Mouse (Mus musculus): ENCODE measurements around the gene Tsc22d4.

Gene Tsc22d4

GRCm38 (mm10) chr5:137770709-137771108, 25.2 kb downstream of the Tsc22d4 start:
- DNase-seq, result peak; percentile 16

GRCm38 (mm10) chr5:137772755-137773154, 27.2 kb downstream of the Tsc22d4 start:
- no peak for DNase-seq

DNA sequence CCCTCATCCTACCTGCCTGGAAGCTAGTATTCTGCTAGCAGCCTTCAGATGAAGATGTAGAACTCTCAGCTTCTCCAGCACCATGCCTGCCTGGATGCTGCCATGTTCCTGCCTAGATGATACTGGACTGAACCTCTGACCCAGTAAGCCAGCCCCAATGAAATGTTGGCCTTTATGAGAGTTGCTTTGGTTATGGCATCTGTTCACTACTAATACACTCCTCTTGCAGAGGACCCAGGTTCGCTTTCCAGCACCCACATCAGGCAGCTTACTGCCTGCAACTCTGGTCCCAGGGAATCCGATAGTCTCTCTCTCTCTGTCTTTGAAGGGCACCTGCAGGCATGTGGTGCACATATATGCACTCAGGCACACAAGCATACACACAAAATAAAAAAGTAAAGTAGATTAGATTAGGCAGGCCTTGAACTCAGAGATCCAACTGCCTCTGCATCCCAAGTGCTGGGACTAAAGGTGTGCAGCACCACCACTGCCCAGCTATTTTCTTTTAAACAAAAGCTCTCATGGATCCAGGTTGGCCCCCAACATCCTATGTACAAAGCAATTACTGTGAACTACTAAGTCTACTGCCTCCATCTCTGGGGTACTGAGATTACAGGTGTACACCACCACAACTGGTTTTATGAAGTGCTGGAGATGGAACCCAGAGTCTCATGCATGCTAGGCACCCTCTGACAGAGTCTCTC, 30.2 kb downstream of the Tsc22d4 start:
- no peak for DNase-seq

GRCm38 (mm10) chr5:137776408-137776918, 30.9 kb downstream of the Tsc22d4 start:
- DNase-seq, result peak; percentile 58

GRCm38 (mm10) chr5:137777267-137777845, 31.8 kb downstream of the Tsc22d4 start:
- DNase-seq, result peak; percentile 17

DNA sequence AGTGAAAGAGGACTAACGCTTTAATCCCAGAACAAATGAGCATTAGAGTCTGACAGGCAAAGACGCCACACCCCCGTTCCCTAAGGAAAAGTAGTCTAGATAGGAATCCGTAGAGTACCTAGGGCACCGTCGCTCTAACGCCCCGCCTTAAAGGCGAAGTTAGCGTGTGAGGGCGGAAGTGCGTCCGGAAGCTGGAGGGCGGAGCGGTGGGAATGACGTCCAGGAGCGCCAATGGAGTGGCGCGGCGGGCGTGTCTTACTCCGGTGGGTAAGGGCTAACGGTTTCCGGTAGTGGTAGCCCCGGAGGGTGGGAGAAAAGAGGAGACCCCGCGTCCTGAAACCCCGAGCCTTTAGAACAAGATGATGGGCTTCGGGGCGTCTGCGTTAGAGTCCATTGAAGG, 33.1 kb downstream of the Tsc22d4 start, which contains the start of gene Ppp1r35:
TSS of gene Ppp1r35 (plus strand) at position 215 of the 400 bp plus-strand sequence.
- DNase-seq, result peak; percentile 96

GRCm38 (mm10) chr5:137779053-137779933, 33.8 kb downstream of the Tsc22d4 start:
- peak; percentile 62 for DNase-seq

DNA sequence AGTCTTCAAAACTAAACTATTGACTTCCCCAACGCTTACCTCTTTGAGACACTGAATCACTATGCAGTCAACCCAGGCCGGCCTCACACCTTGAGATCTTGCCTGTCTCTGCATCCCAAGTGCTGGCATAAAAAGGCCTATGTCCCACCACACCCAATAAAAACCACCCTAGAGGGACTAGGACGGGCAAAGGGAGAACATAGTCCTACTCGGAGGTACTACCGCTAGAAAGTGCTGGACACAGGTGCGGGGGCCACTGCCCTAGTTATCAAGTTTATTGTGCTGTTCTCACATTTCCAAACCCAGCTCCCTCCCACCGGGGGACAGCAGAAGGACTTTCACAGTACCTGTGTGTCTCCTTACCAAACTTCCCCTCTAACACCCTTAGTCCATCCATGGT, 36.1 kb downstream of the Tsc22d4 start:
- DNase-seq, result peak; percentile 43

DNA sequence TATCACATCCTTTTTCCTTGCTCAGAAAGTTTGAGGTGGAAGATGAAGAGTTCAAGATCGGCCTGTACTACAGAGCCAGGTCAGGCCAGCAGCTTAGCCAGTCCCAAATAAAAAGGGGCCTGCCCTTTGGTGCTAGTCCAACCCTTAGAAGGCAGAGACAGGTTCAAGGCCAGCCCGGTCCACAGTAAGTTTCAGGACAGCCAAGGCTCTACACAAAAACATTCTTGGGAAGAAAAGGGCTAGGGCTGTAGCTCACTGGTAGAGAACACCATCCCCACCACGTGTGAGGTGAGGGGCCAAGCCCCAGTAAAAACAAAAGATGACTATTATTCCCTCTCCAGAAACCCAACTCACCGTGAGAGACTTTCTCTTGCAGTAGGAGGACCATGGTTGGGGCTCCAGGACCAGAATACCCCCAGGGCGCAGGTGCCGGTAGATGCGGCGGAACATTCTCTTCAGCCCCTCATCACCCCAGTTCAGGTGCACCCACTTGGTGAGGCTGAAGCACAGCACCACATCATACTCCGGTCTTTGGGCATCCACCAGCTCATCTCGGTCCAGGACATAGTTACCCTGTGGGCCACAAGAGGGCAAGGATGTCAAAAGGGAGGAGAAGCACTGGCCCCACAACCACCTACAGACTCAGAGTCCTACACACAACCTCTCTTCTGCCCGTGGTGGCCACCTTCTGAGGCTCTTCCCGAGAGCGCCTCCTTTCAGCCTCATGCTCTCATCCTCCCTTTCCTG, 37.4 kb downstream of the Tsc22d4 start:
- DNase-seq, result peak; percentile 42

GRCm38 (mm10) chr5:137783901-137784540, 38.5 kb downstream of the Tsc22d4 start:
- DNase-seq, result peak; percentile 28

DNA sequence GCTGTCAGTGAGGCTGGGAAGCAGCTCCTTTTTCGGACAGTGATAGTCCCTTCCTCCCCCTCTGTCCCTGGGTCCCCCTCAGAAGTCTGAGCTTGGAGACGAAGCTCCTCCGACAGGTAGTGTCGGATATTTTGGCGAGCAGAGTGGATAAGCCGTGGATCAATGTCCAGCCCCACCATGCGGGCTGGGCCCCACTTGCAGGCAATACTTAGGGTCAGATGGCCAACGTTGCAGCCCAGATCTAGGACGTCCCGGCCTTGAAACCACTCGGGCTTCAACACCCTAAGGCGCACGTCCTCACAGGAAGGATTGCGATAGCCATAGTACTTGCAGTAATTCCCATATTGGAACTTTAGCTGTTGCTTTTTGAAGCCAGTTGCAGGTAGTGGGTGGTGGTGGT, 39.0 kb downstream of the Tsc22d4 start:
- DNase-seq, result peak; percentile 65

DNA sequence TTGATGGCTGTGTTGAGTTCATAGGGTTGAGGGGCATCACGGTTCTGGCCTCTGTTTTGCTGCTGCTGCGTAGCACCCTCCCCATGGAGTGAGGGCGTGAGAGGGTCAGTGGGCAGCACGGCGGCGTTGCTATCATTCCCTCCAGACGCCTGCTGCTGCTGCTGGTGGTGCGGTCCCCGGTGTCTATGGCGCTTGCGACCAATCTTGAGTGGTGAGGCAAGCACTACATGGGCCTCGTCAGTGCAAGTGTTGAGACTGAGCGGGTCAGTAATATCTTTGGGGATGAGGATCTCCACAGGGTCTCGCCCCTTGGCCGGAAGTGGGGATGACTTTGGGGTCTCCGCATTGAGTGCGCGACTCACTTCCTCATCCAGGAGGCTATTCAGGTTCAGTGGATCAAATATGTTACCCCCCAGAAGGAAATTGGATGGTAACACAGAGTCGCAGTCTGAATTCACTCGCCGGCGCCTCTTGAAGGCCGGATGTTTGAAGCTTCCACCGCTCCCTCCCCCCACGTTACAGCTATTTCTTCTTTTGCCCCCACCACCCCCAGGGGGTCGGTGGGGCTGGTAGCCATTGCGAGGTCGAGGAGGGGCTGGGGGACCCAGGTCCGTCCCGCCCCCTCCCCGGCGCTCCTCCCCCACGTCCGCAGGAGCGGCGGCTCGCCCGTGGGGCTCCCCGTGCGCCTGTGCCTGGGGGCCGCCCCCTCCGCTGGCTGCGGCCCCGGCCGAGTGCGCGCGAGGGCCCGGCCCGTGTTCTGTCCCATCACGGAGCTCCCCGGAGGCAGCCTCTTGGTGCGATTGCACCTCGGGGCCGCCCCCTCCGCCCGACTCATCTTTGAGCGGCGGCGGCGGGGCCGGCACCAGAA, 39.9 kb downstream of the Tsc22d4 start:
- DNase-seq, result no peak

DNA sequence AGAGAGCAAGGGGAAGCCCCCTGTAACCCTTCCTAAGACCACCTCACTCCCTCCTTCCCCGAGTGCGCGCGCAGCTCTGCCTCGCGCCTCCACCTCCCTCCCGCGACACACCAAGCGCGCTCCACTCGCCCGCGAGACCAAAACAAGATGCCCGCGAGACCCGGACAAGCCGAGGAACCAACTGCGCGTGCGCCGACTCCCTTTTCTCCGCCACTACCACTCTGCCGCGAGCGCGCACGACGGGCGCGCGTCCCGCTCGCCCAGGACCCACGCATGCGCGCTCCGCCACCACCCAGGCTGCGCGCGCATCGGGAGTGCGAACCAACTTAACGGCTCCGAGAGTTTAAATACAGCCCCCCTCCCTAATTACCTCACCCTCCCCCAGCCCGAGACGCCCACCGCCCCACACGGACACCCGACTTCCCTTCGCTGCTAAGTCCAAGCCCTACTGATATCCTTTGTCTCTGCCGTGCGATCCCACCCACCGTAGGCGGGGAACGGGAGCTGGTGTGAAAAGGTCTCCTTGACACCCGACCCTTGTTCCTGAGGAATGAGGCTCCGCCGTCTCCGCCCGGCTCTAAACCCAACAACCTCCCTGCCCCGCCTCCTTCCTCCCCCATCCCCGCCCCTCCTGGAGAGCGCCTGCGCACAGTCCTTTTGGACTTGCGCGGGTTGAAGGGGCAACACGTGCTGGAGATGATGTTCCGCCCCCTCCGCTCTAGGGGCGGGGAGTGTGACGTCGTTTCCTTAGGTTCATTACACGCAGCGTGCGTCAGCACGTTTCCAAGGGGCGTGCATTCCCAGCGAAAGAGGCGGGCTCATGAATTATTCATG, 40.8 kb downstream of the Tsc22d4 start:
- peak; percentile 99 for DNase-seq

- DNase-seq, result peak; percentile 97
These were observed 41.8 kb downstream of the Tsc22d4 start, which contains the start of the genes Mepce and Zcwpw1 for GRCm38 (mm10) chr5:137787151-137787928. Gene Mepce (minus strand): TSS chr5:137787655. Gene Zcwpw1 (plus strand): TSS chr5:137787798.

- peak; percentile 84 for DNase-seq
These were observed 42.6 kb downstream of the Tsc22d4 start for GRCm38 (mm10) chr5:137788171-137788570.

DNA sequence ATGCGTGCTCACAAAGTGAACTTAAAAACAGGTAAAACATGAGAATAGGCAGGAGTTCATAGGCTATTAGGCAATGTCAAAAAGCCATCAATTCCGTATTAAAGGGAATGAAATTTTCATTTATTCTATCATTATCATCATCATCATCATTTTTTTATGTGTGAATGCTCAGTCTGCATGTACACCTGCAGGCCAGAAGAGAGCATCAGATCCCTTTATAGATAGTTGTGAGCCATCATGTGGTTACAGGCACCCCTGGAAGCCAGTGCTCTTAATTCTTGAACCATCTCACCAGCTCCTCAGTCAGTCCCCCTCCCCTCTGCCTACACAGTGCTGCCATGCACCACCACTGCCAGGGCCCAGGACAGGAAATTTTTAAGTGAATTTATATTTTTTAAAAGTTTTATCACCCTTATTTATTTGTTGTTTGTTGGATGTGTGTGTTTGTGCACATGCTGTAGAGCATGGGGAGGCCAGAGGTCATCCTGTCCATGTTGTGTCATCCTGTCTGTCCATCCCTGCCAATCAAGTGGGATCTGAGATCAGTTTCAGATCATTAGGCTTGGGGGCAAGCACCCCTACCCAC, 43.5 kb downstream of the Tsc22d4 start:
- peak; percentile 50 for DNase-seq

GRCm38 (mm10) chr5:137791553-137791952, 46.0 kb downstream of the Tsc22d4 start:
- no peak for DNase-seq

GRCm38 (mm10) chr5:137796606-137797005, 51.1 kb downstream of the Tsc22d4 start:
- DNase-seq, result no peak

DNA sequence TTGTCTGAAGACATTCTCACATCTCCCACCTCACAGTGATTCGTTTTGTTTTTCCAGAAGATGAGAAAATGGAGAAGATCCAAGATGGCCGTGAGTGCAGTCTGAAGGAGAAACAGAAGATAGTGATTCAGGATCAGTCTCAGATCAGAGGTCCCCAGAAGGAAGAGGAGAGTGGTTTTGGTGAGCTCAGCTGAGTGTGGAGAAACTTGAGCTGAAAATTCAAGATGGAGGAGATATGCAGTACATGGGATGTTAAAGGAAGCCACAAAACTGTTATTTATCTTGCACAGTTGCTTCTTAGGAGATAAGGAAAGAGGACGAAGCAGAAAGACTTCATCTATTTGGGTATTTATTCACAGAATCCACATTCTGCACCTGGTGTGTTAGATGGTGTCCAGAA, 55.4 kb downstream of the Tsc22d4 start:
- DNase-seq, result no peak

Measured in cerebellum, adult 9-11 months (tissue).